Mouse (Mus musculus) thymus, postnatal 36 days (tissue): ENCODE data around the gene Gzmm.

Source experiments
- DNase-seq, 2 experiments: peaks; one replicate each; pipeline ENCODE4 v3.0.0; 2022; ENCODE audit warnings: mixed read lengths in 2 of 2

The Gzmm gene

DNA sequence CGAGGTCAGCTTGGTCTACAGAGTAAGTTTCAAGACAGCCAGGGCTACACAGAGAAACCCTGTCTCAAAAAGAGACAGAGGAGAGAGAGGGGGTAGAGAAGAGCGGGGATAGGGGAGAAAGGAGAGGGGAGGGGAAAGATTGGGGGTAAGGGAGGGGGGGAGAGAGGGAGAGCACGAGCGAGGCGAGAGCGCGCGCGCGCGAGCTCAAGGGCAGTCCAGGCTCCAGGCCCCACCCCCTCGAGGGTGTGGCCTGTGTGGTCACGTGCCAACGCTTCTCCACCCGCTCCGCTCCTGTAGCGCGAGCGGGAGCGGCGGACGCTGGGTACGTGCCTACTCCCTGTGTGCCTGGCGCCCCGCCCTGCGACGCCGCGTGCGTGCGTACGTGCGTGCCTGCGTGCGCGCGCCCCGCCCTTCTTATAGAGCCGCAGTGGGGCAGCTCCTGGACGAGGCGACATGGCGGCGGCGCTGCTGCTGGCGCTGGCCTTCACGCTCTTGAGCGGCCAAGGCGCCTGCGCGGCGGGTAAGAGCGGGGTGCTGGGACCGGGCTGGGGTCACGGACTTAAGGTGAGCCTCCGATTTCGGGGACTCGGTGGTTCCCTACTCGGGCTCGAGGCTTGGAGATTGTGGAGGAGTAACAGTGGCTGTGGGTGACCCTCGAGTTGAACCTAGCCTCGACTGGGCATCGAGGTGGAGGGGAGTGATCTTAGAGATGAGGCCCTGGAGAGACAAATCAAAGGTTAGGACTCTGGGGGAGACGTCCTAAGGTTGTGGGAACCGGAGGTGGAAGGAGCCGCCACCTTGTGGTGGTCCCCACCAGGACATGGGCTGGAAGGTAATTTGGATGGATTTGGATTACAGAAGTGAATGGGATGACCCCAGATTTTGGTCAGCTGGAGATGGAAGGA, 15.5 kb downstream of the Gzmm start, which contains the start of gene Bsg:
Gene Bsg, plus strand, starts transcription at position 427 of the 905 bp plus-strand sequence.
- peak; percentile 96 to 99 for DNase-seq

DNA sequence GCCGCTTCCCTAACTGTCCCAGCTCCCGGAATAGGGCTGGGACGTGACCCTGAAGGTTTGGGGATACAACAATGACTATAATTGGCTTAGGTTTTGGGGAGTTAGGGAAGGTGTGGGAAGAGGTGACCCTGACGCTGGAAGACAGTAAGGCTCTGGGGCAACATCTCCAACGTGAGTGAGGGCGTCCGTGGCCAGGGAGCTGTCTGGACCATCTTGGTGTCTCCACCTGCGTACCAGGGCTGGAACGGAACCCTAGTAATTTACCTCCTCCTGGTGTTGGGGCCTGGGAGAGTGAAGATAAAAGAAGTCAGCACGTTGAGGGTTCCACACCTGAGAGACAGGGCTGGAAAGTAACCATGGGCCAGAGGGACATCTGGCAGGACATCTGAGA, 16.1 kb downstream of the Gzmm start:
- peak in 1 of 2 experiments; percentile 17 for DNase-seq

DNA sequence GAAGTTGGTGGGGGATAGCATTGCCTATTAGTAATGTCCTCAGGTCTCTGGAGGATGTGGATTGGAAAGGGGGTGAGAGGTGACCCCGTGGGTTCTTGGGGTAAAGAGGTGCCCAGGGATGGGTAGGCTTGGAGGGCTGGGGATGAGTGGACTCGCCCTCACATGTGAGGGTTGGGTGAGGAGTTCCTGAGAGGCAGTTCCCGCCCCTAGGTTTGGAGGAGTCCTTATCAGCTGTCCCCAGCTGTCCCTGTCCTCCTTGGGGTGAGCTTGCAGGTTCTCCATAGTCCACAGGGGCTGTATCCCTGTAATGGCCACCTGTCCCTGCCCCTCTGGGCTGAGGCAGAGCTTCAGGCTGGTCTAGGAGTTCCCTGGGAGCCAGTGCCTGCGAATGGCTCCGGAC, 17.1 kb downstream of the Gzmm start:
- peak in 1 of 2 experiments; percentile 11 for DNase-seq

DNA sequence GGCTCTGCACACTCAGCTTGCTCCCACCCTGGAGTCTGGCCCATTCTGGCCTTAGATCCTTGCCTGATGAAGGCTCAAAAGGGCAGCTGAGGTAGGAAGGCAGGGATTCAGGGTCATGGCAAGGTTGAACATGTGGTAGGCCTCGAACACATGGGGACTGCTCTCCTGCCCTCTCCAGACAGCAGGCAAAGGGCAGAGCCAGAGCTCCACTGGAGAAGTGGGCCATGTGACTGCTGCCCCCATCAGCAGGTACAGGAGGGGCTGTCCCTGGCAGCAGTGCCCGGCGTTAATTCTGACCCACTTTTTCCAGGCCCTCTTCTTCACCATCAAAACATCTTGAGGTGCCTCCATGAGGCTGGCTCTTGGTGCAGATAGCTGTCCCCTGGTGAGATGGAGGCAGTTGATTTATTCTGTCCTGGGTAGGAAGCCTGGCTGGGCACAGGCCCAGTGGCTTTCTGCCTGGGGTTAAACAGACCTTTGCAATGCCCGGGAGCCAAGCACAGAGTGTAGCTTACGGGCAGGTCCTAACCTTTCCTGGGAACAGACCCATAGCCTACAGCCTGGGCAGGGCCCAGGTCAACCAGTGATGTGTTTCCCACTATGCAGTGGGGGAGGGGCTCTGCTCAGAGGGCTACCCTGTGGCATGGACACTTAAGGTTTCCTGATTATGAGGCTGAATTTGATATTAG, 17.7 kb downstream of the Gzmm start:
- DNase-seq: peak in 1 of 2 experiments; percentile 5

DNA sequence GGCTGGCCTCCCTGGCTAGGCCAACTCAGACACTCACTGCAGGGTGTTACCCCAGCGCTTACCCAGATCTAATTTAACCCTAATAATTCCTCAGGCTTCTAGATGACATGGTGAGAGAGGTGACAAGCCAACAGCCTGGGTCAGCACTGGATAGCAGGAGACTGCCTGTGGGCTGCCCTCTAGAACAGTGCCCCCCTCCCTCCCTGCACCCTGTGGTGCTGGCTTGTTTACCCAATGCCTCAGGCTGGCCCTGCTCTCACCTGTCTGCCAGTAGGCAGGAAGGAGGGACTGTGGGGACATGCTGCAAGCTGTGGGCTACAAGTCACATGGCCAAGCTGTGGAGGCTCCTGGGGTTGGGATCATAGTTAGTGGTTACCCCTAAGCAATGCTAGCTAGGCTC, 18.3 kb downstream of the Gzmm start:
- no peak for DNase-seq

DNA sequence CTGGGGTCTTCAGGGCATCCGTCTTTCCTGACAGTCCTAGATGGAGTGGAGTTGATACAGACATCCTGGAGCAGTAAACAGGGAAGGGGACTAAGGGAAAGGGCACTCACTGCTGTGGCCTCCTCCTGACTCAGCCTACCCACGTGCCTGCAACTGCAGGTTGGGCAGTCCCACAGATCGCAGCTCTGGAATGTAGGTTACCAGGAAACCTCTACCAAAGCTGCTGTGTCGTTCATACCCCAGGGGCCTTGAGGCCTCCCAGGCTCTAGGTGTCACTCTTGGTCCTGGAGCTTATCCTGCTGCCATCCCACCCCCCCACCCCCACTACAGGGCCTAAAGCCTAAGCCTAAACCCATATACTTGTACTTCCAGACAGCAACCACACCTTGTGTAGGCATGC, 18.9 kb downstream of the Gzmm start:
- no peak for DNase-seq

DNA sequence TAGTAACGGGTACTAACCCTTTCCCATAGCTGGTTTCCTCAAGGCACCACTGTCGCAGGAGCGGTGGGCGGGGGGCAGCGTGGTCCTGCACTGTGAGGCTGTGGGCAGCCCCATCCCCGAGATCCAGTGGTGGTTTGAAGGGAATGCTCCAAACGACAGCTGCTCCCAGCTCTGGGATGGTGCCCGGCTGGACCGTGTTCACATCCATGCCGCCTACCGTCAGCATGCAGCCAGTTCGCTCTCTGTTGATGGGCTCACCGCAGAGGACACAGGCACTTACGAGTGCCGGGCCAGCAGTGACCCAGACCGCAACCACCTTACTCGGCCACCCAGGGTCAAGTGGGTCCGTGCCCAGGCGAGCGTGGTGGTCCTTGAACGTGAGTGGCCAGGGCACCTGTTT, 19.8 kb downstream of the Gzmm start:
- DNase-seq: no peak

DNA sequence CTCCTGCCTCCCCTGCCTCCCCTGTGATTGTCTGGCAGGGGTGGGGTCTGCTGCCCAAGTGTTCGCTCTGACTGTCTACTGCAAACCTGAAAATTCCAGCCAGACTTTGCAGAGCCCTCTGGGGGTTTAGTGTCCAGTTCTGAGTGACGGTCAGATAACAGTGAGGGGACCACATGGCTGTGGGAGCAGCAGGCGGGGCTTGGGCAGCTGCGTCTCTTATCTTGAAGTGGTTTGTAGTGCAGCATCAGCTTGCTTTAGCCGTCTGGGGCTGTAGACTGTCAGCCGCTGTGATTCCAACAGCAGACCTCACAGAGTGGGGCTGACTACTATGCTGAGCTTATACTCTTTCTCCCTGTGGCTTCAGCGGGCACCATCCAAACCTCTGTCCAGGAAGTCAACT, 20.5 kb downstream of the Gzmm start:
- no peak for DNase-seq

DNA sequence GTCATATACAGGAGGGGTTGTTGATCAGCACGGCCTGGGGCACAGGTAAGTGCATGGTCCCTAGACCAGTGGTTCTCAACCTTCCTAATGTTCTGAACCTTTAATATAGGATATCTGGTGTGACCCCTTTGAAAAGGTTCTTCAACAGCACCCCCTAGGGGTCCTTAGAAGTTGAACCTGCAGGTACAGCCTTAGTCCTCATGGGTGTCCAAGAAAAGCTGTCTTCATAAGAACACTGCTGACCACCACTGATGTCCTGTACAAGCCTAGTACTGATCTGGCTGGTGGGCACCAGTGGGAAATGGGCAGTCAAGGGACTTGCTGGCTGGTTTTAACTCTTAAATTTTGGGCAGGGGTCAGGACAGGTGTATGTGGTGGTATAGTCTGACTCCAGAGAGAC, 23.2 kb downstream of the Gzmm start:
- no peak for DNase-seq

DNA sequence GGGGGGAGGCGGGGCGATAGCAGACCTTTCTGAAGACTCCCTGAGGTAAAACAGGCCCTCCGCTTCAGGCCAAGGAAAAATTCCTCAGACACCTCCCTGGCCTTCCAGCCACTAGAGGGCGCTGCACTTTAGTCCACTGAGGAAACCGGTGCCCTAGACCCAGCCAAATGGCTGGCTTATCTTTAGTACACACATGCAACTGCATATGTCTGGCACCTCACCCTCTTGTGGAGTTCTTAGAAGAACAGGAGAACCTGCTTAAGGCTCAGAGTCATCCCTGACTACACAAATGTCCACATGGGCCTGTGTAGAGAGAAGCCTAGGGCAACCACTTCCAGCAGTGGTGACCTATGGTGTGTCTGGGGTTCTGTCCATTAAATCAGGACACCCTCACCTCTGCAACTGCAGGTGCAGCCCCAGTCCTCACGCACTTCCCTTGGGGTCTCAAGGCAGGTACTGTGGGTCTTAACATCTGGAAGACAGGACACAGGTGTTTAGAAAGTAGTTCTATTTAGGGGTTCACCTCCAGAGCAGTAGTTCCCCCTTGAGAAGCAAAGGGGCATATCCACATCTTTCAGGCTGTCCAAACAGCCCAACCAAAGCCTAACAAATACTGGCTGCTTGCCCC, 23.8 kb downstream of the Gzmm start:
- DNase-seq: peak; percentile 68 to 71

DNA sequence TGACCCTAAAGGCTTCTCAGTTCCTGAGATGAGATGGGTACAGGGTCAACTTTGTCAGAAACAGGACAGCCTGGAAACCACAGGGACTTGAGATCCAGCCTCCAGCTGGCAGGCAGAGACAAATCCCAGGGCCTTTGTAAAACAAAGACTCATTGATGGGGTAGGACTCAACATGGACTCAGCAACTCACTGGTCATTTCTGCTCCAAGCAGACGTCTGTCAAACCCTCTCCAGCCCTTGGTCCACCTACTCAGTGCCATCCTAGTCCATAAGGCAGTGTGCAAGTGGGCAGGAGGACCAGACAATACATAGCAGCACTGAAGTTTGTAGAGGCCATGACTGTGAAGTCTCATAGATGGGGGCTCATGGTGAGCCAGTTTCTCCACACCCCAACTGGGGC, 24.3 kb downstream of the Gzmm start:
- no peak for DNase-seq

DNA sequence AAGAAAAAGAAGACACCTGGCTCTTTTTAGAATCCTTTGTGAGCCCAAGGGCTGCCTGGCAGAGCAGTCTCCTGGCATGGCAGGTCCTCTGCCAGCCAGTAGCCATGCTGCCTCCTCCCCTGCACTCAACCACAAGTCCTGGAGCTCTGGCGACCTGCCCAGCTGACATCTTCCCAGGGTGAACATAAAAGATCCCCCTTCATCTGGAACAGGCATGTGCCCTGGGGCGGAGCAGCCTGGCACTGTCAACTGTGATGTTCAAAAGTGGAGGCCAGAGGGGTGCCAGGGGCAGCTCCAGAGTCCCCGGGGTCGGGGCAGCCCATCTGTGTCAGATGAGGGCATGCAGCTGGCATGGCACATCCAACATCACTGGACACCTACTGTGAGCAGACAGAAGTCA, 26.2 kb downstream of the Gzmm start:
- DNase-seq: no peak

DNA sequence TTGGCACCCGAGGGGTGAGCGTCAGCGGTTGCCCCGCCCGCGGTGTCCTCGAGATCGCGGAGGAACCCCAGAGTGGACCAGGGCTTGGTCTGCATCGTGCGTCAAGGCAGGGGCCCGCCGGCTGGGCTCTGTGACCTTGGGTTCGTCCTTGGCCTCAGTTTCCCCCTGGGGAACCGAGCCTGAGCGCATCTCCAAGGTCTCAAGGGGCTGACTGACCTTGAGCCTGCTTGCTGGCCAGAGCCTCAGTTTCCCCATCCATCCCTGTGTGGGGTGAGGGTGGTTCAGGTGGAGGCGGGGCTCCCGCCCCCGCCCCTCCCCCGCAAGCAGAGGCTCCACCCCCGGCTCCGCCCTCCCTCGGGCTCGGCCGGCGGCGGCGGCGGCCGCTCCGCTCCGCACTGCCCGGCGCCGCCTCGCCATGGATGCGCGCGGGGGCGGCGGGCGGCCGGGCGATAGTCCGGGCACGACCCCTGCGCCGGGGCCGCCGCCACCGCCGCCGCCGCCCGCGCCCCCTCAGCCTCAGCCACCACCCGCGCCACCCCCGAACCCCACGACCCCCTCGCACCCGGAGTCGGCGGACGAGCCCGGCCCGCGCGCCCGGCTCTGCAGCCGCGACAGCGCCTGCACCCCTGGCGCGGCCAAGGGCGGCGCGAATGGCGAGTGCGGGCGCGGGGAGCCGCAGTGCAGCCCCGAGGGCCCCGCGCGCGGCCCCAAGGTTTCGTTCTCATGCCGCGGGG, 27.6 kb downstream of the Gzmm start, which contains the start of gene Hcn2:
Gene Hcn2, plus strand, starts transcription at position 381 of the 734 bp plus-strand sequence.
- no peak for DNase-seq

DNA sequence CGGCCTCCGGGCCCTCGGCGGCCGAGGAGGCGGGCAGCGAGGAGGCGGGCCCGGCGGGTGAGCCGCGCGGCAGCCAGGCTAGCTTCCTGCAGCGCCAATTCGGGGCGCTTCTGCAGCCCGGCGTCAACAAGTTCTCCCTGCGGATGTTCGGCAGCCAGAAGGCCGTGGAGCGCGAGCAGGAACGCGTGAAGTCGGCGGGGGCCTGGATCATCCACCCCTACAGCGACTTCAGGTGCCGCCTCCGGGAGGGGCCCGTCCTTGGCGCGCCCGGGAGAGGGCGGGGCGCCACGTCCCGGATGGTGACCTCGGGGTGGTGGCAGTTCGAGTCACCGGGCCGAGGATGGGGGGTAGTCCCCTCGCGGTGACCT, 28.2 kb downstream of the Gzmm start:
- DNase-seq: no peak

DNA sequence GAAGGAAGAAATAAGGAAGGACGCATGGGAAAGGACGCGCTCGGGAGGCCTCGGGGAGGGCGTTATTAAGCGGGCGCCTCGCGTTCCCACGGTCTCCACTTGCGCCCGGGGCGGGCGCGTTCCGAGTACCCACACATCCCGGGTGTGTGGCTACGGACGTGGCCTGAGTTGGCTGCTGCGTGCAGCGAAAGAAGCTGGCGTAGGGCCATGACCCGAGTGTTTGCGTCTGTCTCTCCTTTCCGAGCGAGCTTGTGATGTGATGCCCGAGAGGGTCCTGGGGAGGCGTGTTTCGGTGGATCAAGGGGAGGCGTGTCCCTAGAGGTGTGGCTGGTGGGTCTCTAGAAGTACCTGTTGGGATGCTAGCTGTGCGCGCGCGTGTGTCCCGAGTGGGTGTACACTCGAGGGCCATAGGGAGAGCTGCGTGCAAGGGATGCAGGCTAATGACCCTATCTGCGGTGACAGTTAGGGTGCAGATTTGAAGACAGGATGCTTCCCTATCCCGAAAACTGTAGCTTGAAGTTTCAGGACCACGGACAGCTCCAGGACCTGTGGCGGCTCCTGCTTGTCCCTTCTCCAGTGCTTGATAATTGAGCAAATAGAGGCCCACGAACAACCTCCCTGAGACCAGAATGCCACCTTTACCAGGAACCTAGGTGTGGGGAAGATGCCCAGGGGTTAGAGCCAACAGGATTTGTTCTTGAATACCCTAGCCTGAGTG, 29.0 kb downstream of the Gzmm start:
- DNase-seq: peak; percentile 35 to 48

DNA sequence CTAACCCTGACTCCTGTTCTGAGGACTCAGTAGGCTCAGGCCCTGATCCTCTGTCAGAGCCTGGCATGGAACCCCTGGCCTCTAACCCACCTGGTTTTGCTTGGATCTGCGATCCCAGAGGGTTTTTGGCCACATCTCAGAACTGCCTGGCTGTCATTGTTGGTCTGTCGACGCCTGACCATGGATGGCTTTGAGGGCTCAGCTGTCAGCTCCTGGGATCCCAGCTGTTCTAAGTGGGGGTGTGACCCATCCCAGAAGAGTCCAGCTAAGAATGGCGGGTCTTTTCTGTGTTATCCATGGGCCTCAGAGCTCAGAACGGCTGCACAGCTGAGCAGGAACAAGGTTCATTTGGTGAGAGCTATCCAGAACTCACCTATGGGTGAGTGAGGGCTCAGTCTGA, 32.3 kb downstream of the Gzmm start:
- DNase-seq: no peak

DNA sequence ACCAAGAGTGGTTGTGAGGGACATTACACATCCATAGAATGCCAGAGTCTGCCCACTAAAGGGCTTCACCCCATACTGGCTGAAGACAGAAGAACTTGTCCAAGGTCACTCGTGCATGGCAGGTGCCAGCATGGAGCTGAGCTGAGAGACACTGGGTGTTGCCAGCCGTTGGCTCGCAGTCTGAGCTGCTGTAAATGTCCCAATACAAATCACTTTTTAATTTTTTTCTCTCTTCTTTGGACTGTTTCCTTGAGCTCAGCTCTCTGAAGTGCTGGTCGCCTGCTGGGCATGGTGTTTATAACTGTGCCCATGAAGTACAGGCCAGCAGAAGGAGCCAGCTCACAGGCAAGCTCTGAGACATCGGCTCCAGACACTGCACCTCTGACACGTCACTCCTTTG, 34.2 kb downstream of the Gzmm start:
- no peak for DNase-seq

DNA sequence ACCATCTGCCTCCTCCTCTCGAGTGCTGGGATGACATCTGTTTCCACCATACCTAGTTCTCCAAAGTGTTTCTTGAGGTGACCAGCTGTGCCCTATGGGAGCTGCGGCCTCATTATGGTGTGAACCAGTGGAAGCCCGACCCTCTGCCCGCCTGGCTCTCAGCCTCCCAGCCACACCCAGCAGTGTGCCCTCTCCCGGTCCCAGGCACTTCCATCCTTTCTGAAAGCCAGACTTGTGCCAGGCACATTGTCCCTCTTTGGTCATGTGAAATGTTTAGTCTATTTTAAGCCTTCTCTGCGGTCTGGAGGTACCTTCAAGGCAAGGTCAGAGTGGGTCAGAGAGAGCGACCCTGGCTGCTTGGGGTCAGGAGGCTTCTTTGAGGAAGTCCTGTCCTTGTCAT, 34.9 kb downstream of the Gzmm start:
- DNase-seq: no peak

DNA sequence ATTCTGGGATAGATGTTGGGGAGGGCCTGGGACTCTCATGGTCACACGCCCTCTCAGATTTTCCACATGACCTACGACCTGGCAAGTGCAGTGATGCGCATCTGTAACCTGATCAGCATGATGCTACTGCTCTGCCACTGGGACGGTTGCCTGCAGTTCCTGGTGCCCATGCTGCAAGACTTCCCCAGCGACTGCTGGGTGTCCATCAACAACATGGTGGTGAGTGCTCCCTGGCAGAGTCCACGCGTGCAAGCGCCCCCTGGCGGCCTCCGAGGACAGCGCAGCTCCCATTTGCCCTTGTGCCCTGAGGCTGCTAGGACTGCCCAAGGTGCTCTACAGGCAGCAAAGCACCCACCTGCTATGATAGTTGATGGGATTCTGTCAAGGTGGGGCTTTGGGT, 37.3 kb downstream of the Gzmm start:
- DNase-seq: peak; percentile 58 to 63

DNA sequence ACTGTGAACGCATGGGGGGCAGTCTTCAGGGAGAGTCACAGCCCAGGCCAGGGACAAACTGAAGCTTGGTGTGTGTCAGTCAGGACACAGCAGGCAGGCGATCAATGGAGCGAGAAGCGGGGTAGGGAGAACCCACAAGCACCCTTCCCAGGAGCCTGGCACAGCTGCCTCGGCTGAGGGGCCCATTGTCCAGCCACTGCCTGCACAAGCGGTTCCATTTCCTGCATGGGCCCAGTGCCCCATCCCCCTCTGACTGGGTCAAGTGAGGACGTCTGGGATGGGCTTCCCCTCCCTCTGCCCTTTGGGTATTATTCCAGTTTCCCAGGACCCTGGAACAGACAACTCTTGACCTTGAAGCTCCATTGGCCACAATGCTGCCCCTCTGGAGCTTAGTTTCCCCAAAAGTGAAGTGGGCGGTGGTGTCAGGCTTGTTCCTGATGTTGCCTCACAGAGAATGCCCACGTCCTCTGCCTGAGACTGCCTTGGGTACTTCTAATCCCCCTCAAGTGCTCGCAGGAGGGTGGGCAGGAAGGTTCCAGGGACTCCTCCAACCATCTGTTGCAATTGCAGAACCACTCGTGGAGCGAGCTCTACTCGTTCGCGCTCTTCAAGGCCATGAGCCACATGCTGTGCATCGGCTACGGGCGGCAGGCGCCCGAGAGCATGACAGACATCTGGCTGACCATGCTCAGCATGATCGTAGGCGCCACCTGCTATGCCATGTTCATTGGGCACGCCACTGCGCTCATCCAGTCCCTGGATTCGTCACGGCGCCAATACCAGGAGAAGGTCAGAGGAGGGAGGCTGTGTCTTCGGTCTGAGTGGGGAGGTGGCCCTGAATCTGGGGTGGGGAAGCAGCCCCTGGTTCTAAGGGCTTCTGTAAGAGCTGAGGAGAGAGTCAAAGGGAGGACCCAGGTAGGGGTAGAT, 39.8 kb downstream of the Gzmm start:
- DNase-seq: no peak

DNA sequence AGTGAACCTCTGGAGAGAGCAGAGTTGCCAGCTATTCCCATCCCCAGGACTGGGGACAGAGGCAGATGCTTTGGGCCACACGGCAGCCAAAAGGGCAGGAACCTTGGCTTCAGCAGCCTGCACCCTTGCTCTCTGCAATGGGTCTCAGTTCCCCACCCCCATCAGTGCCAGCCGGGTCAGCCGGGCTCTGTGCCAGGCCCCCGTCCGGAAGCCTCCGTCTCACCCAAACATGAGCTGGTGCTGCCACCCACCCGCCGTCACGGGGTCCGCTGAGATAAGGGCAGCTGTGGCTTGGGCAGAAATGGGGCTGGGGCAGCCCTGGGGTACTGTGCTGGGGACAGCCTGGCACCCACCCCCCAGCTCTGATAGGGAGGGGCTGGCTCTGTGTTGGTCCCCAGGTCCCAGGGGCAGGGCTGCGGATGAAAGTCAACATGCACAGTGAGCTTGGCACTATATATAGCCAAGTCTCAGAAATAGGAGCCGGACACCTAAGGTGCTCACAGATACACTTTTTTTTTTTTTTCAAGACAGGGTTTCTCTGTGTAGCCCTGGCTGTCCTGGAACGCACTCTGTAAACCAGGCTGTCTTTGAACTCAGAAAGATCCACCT, 40.6 kb downstream of the Gzmm start:
- DNase-seq: no peak
